Mouse (Mus musculus) neural tube, embryonic 12.5 days (tissue): ENCODE results near the gene Lpp. TPM values are rescaled to one million over a fixed set of nuclear protein-coding genes. Genes with fewer than 3 reads are reported as not detected.

Source experiments
- ATAC-seq: fragments of 200-750 bp; cut with Nextera tagmentation; 2 replicates; pipeline ENCODE4 v1.8.0; 2017; ENCODE audit warnings: low read depth, mild to moderate bottlenecking, moderate TSS enrichment, moderate library complexity; ENCODE audit not compliant: low FRiP score
- H3K27ac ChIP-seq: fragments of 300-500 bp; sonication (generic); 2 replicates; pipeline ENCODE4 v1.5.1; 2016
- H3K27me3 ChIP-seq: fragments of 300-500 bp; sonication (generic); replicated peaks from 2 replicates; pipeline ENCODE4 v1.6.1; 2016; ENCODE audit warnings: mild to moderate bottlenecking
- H3K36me3 ChIP-seq: fragments of 300-500 bp; sonication (generic); 2 replicates; pipeline ENCODE4 v1.6.1; 2016; ENCODE audit warnings: mild to moderate bottlenecking
- H3K4me1 ChIP-seq: fragments of 300-500 bp; sonication (generic); 2 replicates; pipeline ENCODE4 v1.6.1; 2016
- H3K4me2 ChIP-seq: fragments of 300-500 bp; sonication (generic); replicated peaks from 2 replicates; pipeline ENCODE4 v1.6.1; 2016; ENCODE audit warnings: mild to moderate bottlenecking
- H3K4me3 ChIP-seq: fragments of 300-500 bp; sonication (generic); 2 replicates; pipeline ENCODE4 v1.5.1; 2016
- H3K9ac ChIP-seq: fragments of 300-500 bp; sonication (generic); 2 replicates; pipeline ENCODE4 v1.6.1; 2016; ENCODE audit warnings: mild to moderate bottlenecking
- H3K9me3 ChIP-seq: fragments of 300-500 bp; sonication (generic); 2 replicates; pipeline ENCODE4 v1.6.1; 2016; ENCODE audit warnings: mild to moderate bottlenecking
- WGBS: fragments of 180-500 bp; shearing (Covaris S2); methylation state at CpG from one replicate; pipeline ENCODE4 v1.1.7; 2016; 5-methylcytosine and 5-hydroxymethylcytosine counted together
- polyA plus RNA-seq: library from polyadenylated mRNA; unstranded; fragments of >200 nt; fragmentation: Nextera tagmentation; extraction: Ambion mirVana; gene quantifications from 2 replicates; pipeline ENCODE4 v1.2.1, GENCODE M21; 2016

The Lpp gene
- polyA plus RNA-seq, 1 experiment from 2014 or later: 18.8 TPM

GRCm38 (mm10) chr16:24390596-24390995, 2.7 kb upstream of the Lpp start:
- no peak for ATAC-seq
- Histone ChIP-seq H3K4me1 (peaks cover 18% of the 10 kb centered on the region), H3K27me3 (no peaks in the 10 kb centered on the region), H3K9me3 (no peaks in the 10 kb centered on the region), H3K9ac (no peak overlapping the region), H3K27ac (no peak overlapping the region), H3K4me2 (no peak overlapping the region), H3K4me3 (no peak overlapping the region), H3K36me3 (no peaks in the 10 kb centered on the region)
- 75% methylated on average over 5 of the region's 5 CpGs for WGBS

- H3K4me1 ChIP-seq: peaks cover 18% of the 10 kb centered on the region
- H3K27ac ChIP-seq: no peak overlapping the region
- no peak overlapping the region for H3K4me3 ChIP-seq
- H3K9me3 ChIP-seq: no peaks in the 10 kb centered on the region
- H3K4me2 ChIP-seq: no peak overlapping the region
- no peak for ATAC-seq
- H3K9ac ChIP-seq: no peak overlapping the region
- WGBS: 89% methylated on average over 3 of the region's 3 CpGs
- H3K36me3 ChIP-seq: no peaks in the 10 kb centered on the region
- no peaks in the 10 kb centered on the region for H3K27me3 ChIP-seq
Observed at GRCm38 (mm10) chr16:24391111-24391510, 2.2 kb upstream of the Lpp start.

GRCm38 (mm10) chr16:24391901-24392300, 1.4 kb upstream of the Lpp start:
- Histone ChIP-seq H3K9ac (no peak overlapping the region), H3K36me3 (no peaks in the 10 kb centered on the region), H3K27ac (no peak overlapping the region), H3K4me2 (no peak overlapping the region), H3K4me3 (no peak overlapping the region), H3K27me3 (no peaks in the 10 kb centered on the region), H3K9me3 (no peaks in the 10 kb centered on the region), H3K4me1 (peaks cover 18% of the 10 kb centered on the region)
- 95% methylated on average over 7 of the region's 7 CpGs for WGBS
- ATAC-seq: no peak

DNA sequence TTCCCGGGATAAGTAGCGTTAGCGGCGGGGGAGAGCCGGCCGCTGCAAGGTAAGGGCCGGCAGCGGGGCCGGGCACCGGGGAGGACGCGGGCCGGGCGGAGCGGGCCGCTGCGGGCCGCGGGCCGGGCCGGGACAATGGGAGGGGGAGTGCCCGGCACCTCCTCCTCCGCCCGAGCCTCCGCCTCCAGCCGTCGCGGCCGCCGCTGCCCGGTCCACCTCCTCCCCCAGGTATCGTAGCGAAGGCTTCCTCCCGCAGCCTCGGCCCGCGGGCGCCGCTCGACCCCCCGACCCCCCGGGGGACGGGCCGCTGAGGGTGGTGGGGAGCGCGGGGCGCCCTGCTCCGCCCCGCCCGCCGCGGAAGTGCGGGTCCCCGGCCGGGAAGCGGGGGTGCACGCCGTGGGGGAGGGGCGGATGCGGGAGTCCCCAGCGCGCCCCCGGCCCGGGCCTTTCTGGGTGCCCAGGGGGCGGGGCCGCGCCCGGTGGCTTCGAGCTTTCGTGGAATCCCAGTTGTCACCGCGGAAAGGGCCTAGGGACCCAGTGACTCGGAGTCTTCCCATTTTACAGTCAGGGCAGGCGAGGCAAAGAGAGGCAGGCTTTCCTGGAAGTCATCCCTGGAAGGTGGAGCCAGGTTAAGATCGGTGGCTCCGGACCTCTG, 376 bp downstream of the Lpp start:
- H3K9ac ChIP-seq: peak overlapping the region; percentile 94
- no peaks in the 10 kb centered on the region for H3K36me3 ChIP-seq
- peak overlapping the region; percentile 76 for H3K4me2 ChIP-seq
- H3K27me3 ChIP-seq: no peaks in the 10 kb centered on the region
- under 1% methylated on average over 68 of the region's 76 CpGs for WGBS
- H3K27ac ChIP-seq: peak overlapping the region; percentile 80
- ATAC-seq: peak; percentile 57
- peak overlapping the region; percentile 93 for H3K4me3 ChIP-seq
- peaks cover 26% of the 10 kb centered on the region for H3K4me1 ChIP-seq
- no peaks in the 10 kb centered on the region for H3K9me3 ChIP-seq

- Histone ChIP-seq H3K4me2 (peak overlapping the region; percentile 76), H3K9me3 (no peaks in the 10 kb centered on the region), H3K36me3 (no peaks in the 10 kb centered on the region), H3K27ac (no peak overlapping the region), H3K9ac (peak overlapping the region; percentile 94), H3K4me1 (peaks cover 29% of the 10 kb centered on the region), H3K27me3 (no peaks in the 10 kb centered on the region), H3K4me3 (peak overlapping the region; percentile 93)
- whole genome bisulfite sequencing: 10% methylated on average over 18 of the region's 18 CpGs
- ATAC-seq: 0 out of 2 replicates have a peak, but pooled peaks have one; percentile 1
Observed at GRCm38 (mm10) chr16:24394211-24394991, 1.1 kb downstream of the Lpp start.

DNA sequence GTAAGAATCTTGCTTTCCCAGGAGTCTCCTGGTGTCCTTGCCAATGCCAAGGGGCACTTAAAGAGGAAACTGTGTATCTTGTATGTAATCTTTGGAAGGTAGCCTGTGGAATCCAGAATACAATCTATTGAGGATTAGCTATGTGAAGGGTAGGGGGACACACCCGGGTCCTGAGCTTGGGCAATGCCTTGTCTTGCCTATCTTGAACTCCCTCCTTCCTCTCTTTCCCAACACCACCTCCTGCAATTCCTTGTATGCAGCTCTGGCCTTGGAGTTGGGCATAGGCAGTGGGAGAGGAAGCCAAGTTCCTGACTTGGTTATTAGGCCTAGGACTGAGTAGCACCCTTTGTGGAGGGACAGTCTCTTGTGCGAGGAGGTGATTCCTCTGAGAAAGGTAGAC, 1.8 kb downstream of the Lpp start:
- peak overlapping the region; percentile 93; the same call in 1 of the 2 replicates for H3K4me3 ChIP-seq

DNA sequence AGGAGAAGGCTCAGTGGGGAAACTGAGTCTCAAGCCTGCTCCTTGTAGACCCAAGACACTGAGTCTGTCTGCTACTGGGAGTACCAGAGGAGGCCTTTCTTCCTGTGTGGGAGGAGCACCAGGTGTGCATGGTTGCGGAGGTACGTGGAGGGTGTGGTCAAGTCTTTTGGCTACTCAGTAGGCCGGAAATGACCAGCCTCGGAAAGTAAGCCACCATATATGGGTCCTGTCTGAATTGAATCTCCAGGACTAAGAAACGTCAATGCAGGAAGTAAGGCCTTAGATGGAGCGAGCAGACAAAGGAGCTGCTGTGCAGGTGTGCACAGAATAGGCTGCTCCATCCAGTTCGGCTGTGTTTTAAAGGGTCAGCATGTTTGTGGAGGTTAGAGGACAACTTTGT, 3.2 kb downstream of the Lpp start:
- Histone ChIP-seq H3K9me3 (no peaks in the 10 kb centered on the region), H3K4me3 (no peak overlapping the region), H3K4me1 (peaks cover 29% of the 10 kb centered on the region), H3K36me3 (no peaks in the 10 kb centered on the region), H3K27ac (no peak overlapping the region), H3K9ac (no peak overlapping the region), H3K4me2 (no peak overlapping the region), H3K27me3 (no peaks in the 10 kb centered on the region)
- no peak for ATAC-seq
- 88% methylated on average over 7 of the region's 7 CpGs for WGBS

More for the DNA sequence above, 1.8 kb downstream of the Lpp start:
- no peak overlapping the region for H3K27ac ChIP-seq
- no peaks in the 10 kb centered on the region for H3K36me3 ChIP-seq
- WGBS: 82% methylated on average over 2 of the region's 2 CpGs
- no peak for ATAC-seq
- H3K9ac ChIP-seq: no peak overlapping the region
- no peaks in the 10 kb centered on the region for H3K9me3 ChIP-seq
- no peaks in the 10 kb centered on the region for H3K27me3 ChIP-seq
- peak overlapping the region; percentile 76 for H3K4me2 ChIP-seq
- H3K4me1 ChIP-seq: peaks cover 29% of the 10 kb centered on the region

GRCm38 (mm10) chr16:24398476-24398875, 5.2 kb downstream of the Lpp start:
- no peak overlapping the region for H3K4me2 ChIP-seq
- H3K9ac ChIP-seq: no peak overlapping the region
- no peak overlapping the region for H3K4me3 ChIP-seq
- no peaks in the 10 kb centered on the region for H3K9me3 ChIP-seq
- H3K27me3 ChIP-seq: no peaks in the 10 kb centered on the region
- WGBS: 5% methylated on average over 4 of the region's 4 CpGs
- H3K4me1 ChIP-seq: peaks cover 25% of the 10 kb centered on the region
- ATAC-seq: no peak
- H3K36me3 ChIP-seq: peaks cover 1% of the 10 kb centered on the region; the same call in 1 of the 2 replicates
- no peak overlapping the region for H3K27ac ChIP-seq

- no peak for ATAC-seq
- H3K4me3 ChIP-seq: no peak overlapping the region
- peaks cover 25% of the 10 kb centered on the region for H3K4me1 ChIP-seq
- no peak overlapping the region for H3K4me2 ChIP-seq
- H3K9ac ChIP-seq: no peak overlapping the region
- H3K27ac ChIP-seq: no peak overlapping the region
- H3K9me3 ChIP-seq: no peaks in the 10 kb centered on the region
- H3K27me3 ChIP-seq: no peaks in the 10 kb centered on the region
- peaks cover 5% of the 10 kb centered on the region; the same call in 1 of the 2 replicates for H3K36me3 ChIP-seq
- 63% methylated on average over 3 of the region's 3 CpGs for WGBS
Observed at GRCm38 (mm10) chr16:24398893-24399292, 5.6 kb downstream of the Lpp start.

GRCm38 (mm10) chr16:24399524-24399923, 6.2 kb downstream of the Lpp start:
- WGBS: 67% methylated on average over 5 of the region's 5 CpGs
- no peak overlapping the region for H3K4me2 ChIP-seq
- H3K27ac ChIP-seq: no peak overlapping the region
- H3K4me3 ChIP-seq: no peak overlapping the region
- peaks cover 18% of the 10 kb centered on the region for H3K4me1 ChIP-seq
- H3K27me3 ChIP-seq: no peaks in the 10 kb centered on the region
- H3K9me3 ChIP-seq: no peaks in the 10 kb centered on the region
- ATAC-seq: no peak
- H3K9ac ChIP-seq: no peak overlapping the region
- H3K36me3 ChIP-seq: peaks cover 5% of the 10 kb centered on the region; the same call in 1 of the 2 replicates

DNA sequence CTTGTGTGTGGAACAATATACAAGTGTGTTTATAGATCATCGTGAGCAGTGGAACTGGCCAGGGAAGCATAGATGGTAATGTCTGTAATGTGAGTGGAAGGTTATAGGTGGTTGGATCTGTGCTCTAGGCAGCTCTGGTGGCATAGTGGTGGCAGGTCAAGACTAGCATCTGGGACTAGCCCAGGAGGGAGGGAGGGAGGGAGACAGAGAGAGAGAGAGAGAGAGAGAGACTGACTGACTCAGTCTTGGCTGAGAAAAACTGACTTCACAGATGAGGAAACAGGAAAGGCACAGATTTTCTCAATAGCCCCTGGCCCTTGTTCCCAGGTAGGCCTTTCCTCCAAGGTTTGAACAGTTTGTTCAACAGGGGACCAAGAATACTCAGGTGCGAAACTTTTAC, 7.5 kb downstream of the Lpp start:
- H3K36me3 ChIP-seq: peaks cover 5% of the 10 kb centered on the region; the same call in 1 of the 2 replicates
- H3K4me1 ChIP-seq: 0 out of 2 replicates have a peak, but pooled peaks cover 10% of the 10 kb centered on the region
- WGBS: 91% methylated on average over 2 of the region's 2 CpGs
- no peak overlapping the region for H3K27ac ChIP-seq
- no peaks in the 10 kb centered on the region for H3K27me3 ChIP-seq
- no peak overlapping the region for H3K4me2 ChIP-seq
- H3K9ac ChIP-seq: no peak overlapping the region
- no peaks in the 10 kb centered on the region for H3K9me3 ChIP-seq
- ATAC-seq: no peak
- H3K4me3 ChIP-seq: no peak overlapping the region

DNA sequence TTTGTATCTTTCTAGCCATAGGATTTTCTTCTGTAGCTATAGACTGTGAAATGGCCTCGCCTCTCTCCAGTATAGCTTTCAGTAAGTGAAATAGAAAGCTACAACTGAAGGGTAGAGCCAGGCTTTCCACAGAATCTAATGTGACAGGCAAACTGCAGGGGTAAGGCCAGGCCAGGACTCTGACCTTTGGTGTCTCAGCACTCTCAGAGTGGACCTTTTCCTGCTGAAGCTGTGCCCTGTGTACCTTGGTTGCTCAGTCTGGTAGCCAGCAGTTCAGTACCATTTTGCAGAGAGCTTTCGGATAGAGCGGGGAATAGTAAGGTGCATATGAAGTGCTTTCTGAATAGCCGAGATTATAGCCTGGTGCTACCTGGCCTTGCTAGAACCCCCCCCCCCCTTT, 9.5 kb downstream of the Lpp start:
- Histone ChIP-seq H3K4me2 (no peak overlapping the region), H3K36me3 (peaks cover 5% of the 10 kb centered on the region; the same call in 1 of the 2 replicates), H3K4me1 (0 out of 2 replicates have a peak, but pooled peaks cover 10% of the 10 kb centered on the region), H3K27ac (no peak overlapping the region), H3K9ac (no peak overlapping the region), H3K4me3 (no peak overlapping the region), H3K27me3 (no peaks in the 10 kb centered on the region), H3K9me3 (peaks cover 9% of the 10 kb centered on the region; the same call in 1 of the 2 replicates)
- ATAC-seq: no peak
- 91% methylated on average over 4 of the region's 4 CpGs for WGBS
